9 mouse cellular contexts compared by ENCODE assay signal in the genomic region with DNA sequence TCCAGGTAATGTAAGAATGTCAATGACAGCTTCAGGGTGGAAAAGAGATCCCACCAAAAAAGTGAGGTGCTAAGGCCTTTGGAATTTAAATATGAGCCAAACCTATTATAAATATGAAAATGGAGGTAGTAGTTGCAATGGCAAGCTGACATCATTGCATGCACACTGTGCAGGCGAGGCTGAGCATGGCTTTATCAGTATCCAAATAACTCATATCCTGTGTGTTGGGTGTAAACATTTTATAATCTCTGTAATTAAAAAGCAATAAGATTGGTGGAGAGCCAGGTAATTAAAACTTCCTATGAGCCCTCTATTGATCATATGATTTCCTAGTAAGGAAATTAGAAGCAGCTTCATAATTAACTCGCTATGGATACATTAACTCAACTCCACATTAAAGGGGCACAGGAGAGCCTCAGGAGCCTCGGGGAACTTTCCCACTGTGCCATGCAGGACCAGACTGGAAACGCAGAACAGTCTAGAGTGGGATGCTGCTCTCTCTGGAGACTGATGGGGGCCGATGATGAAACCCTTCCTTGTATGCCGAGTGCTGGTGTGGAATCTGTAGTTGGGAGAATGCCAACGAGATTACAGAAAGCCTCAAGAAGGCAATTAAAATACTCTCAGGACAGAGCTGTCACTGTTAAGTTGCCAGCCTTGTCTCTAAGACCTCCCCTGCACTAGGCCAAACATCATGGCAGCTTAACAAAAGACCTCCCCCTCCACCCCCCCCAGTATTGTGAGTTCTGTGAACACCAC. TPM values are rescaled to one million over a fixed set of nuclear protein-coding genes. Genes with fewer than 3 reads are reported as not detected.
DNase-seq lines count a peak whose midpoint lies in the region; ATAC-seq and TF ChIP-seq lines count a peak whose summit lies in the region.
"Had no signal": no experiment of that assay in that cellular context is flagged by ENCODE, and none has a peak within 500 bp of the region (broad histone marks: within the 10 kb centered on the region; RNA-seq: fewer than 3 reads in every experiment).

No protein-coding gene starts in this region.

- H3K4me3 ChIP-seq in intestine, embryonic 15.5 days (replicated peaks) = no peak overlapping the region
- H3K4me3 ChIP-seq in stomach, embryonic 16.5 days (replicated peaks; ENCODE audit: low read length) = no peak overlapping the region
- H3K4me3 ChIP-seq in liver, postnatal 0 days (ENCODE audit: low read depth, low read length) = no peak overlapping the region
- H3K4me3 ChIP-seq: lung, embryonic 15.5 days had no signal

- H3K27me3 ChIP-seq in intestine, embryonic 15.5 days (replicated peaks) = peaks cover 4% of the 10 kb centered on the region; the same call in 1 of the 2 replicates
- H3K27me3 ChIP-seq in stomach, embryonic 16.5 days (ENCODE audit: control insufficient read depth, insufficient read depth, low read length) = peaks cover 7% of the 10 kb centered on the region; the same call in 1 of the 2 replicates
- 0 out of 2 replicates have a peak, but pooled peaks cover 6% of the 10 kb centered on the region for H3K27me3 ChIP-seq in liver, postnatal 0 days (ENCODE audit: insufficient read depth, low read length)

- WGBS in intestine, embryonic 15.5 days = 36% methylated on average over 7 of the region's 7 CpGs
- WGBS in stomach, embryonic 16.5 days = 38% methylated on average over 7 of the region's 7 CpGs
- 64% methylated on average over 7 of the region's 7 CpGs for WGBS in liver, postnatal 0 days (ENCODE audit: insufficient replicate concordance)

- peak; percentile 88 for DNase-seq in heart, adult 11 months
- no peak for DNase-seq in heart, postnatal 25 days (ENCODE audit: low spot score)
- DNase-seq in retina, postnatal 1 day = peak; percentile 80
- DNase-seq in retina, embryonic 14.5 days (ENCODE audit: low spot score) = no peak
- DNase-seq in liver, postnatal 0 days = no peak
- no peak for DNase-seq in spleen, adult 18-20 months

- H3K9ac ChIP-seq in intestine, embryonic 15.5 days = no peak overlapping the region
- H3K9ac ChIP-seq in stomach, embryonic 16.5 days (ENCODE audit: low read length) = no peak overlapping the region
- H3K9ac ChIP-seq in liver, postnatal 0 days (replicated peaks) = no peak overlapping the region
- H3K9ac ChIP-seq: lung, embryonic 15.5 days had no signal

- H3K9me3 ChIP-seq in intestine, embryonic 15.5 days = no peaks in the 10 kb centered on the region
- no peaks in the 10 kb centered on the region for H3K9me3 ChIP-seq in stomach, embryonic 16.5 days (replicated peaks; ENCODE audit: control insufficient read depth, low read length)
- H3K9me3 ChIP-seq in liver, postnatal 0 days (ENCODE audit: low read length) = no peaks in the 10 kb centered on the region
- H3K9me3 ChIP-seq: lung, embryonic 15.5 days had no signal

- no peaks in the 10 kb centered on the region for H3K36me3 ChIP-seq in intestine, embryonic 15.5 days
- H3K36me3 ChIP-seq in stomach, embryonic 16.5 days (ENCODE audit: control insufficient read depth, insufficient read depth, low read length) = no peaks in the 10 kb centered on the region
- H3K36me3 ChIP-seq in liver, postnatal 0 days (replicated peaks; ENCODE audit: insufficient read depth, low read length) = no peaks in the 10 kb centered on the region
- H3K36me3 ChIP-seq: lung, embryonic 15.5 days had no signal

- TF ChIP-seq CTCF in liver, postnatal 0 days (IDR thresholded peaks at IDR 0.05; ENCODE audit: low read depth) = no peak

- peak; percentile 41; the same call in 1 of the 2 replicates for ATAC-seq in intestine, embryonic 15.5 days
- ATAC-seq in stomach, embryonic 16.5 days (ENCODE audit: insufficient read depth, low FRiP score) = peak; percentile 58; the same call in 1 of the 2 replicates
- no peak for ATAC-seq in liver, postnatal 0 days

- intact Hi-C loops in heart, postnatal 25 days (cut with DNase I) = no loop called here

- H3K4me2 ChIP-seq in intestine, embryonic 15.5 days (replicated peaks) = no peak overlapping the region
- H3K4me2 ChIP-seq in stomach, embryonic 16.5 days (ENCODE audit: low read depth, low read length) = no peak overlapping the region
- H3K4me2 ChIP-seq in liver, postnatal 0 days (ENCODE audit: low read depth, low read length) = no peak overlapping the region
- H3K4me2 ChIP-seq: lung, embryonic 15.5 days had no signal

- no peaks in the 10 kb centered on the region for H3K4me1 ChIP-seq in intestine, embryonic 15.5 days (replicated peaks)
- no peaks in the 10 kb centered on the region for H3K4me1 ChIP-seq in stomach, embryonic 16.5 days (ENCODE audit: control insufficient read depth, insufficient read depth, low read length)
- H3K4me1 ChIP-seq in liver, postnatal 0 days (ENCODE audit: insufficient read depth) = no peaks in the 10 kb centered on the region

- no peak overlapping the region for H3K27ac ChIP-seq in intestine, embryonic 15.5 days
- no peak overlapping the region for H3K27ac ChIP-seq in stomach, embryonic 16.5 days (ENCODE audit: low read length)
- H3K27ac ChIP-seq in liver, postnatal 0 days (ENCODE audit: low read depth) = no peak overlapping the region
- H3K27ac ChIP-seq: lung, embryonic 15.5 days had no signal

- no peak for TF ChIP-seq EP300 in liver, postnatal 0 days (IDR thresholded peaks at IDR 0.05; ENCODE audit: low read depth)

RNA-seq across cellular contexts. Expression of a gene that starts 5.9 kb away (rescaled TPM):
- not detected for total RNA-seq in heart, postnatal 25 days (2021)
- polyA plus RNA-seq in intestine, embryonic 15.5 days (2015; fragmentation: Nextera tagmentation; extraction: Ambion mirVana) = 0.15 and 0.20 TPM in 2 replicates
- polyA plus RNA-seq in stomach, embryonic 16.5 days (2015; fragmentation: Nextera tagmentation; extraction: Ambion mirVana) = 5.4 and 5.6 TPM in 2 replicates
- not detected in 2 replicates for polyA plus RNA-seq in liver, postnatal 0 days (2015; fragmentation: Nextera tagmentation; extraction: Ambion mirVana)
- polyA plus RNA-seq: lung, embryonic 15.5 days had no signal

RNA-seq across cellular contexts. Expression of a gene that starts 59.1 kb away (rescaled TPM):
- total RNA-seq in heart, postnatal 25 days (2021) = 1 to 10 TPM; 8.8 to 9.5 TPM
- 192 and 216 TPM in 2 replicates for polyA plus RNA-seq in intestine, embryonic 15.5 days (2015; fragmentation: Nextera tagmentation; extraction: Ambion mirVana)
- polyA plus RNA-seq in stomach, embryonic 16.5 days (2015; fragmentation: Nextera tagmentation; extraction: Ambion mirVana) = 93.9 and 103 TPM in 2 replicates
- 1.2 and 2.0 TPM in 2 replicates for polyA plus RNA-seq in liver, postnatal 0 days (2015; fragmentation: Nextera tagmentation; extraction: Ambion mirVana)

Comparison
In these comparisons a context has a peak if more than half of its experiments do, and no peak if none do; other contexts are left out.
1. DNase-seq: peak in heart, adult 11 months (single experiment) and retina, postnatal 1 day (single experiment); none in heart, postnatal 25 days (single experiment), retina, embryonic 14.5 days (single experiment), liver, postnatal 0 days (single experiment) and spleen, adult 18-20 months (0 of 2).
2. RNA of a gene that starts 59.1 kb away (polyA plus RNA-seq): 192 to 216 TPM in intestine, embryonic 15.5 days and 93.9 to 103 TPM in stomach, embryonic 16.5 days; 1.2 to 2.0 TPM in liver, postnatal 0 days; every median in the first group is over 10 times any median in the second.